Mouse (Mus musculus): ENCODE data around the gene Kcne3. TPM values are rescaled to one million over a fixed set of nuclear protein-coding genes. Genes with fewer than 3 reads are reported as not detected.

Kcne3 gene
- polyA plus RNA-seq, 1 experiment from 2014 or later, result 5.7 TPM

Other genes with a start within 250 kb of the Kcne3 start
- 4.3 and 4.7 TPM in 2 replicates for gene Rnf169, start 196.1 kb upstream of the Kcne3 start, polyA plus RNA-seq (2014; fragmentation: Nextera tagmentation; extraction: Ambion mirVana)
- gene Chrdl2, start 170.3 kb upstream of the Kcne3 start, polyA plus RNA-seq (2014; fragmentation: Nextera tagmentation; extraction: Ambion mirVana), result 0.10 TPM in 1 of 2 replicates, not detected in the other
- gene Pold3, start 54.9 kb upstream of the Kcne3 start, polyA plus RNA-seq (2014; fragmentation: Nextera tagmentation; extraction: Ambion mirVana), result 44.6 and 50.6 TPM in 2 replicates
- gene Lipt2, start 17.2 kb upstream of the Kcne3 start, polyA plus RNA-seq (2014; fragmentation: Nextera tagmentation; extraction: Ambion mirVana), result 12.8 and 17.3 TPM in 2 replicates
- 2.2 and 2.6 TPM in 2 replicates for gene Pgm2l1, start 50.9 kb downstream of the Kcne3 start, polyA plus RNA-seq (2014; fragmentation: Nextera tagmentation; extraction: Ambion mirVana)
- 16.2 and 17.5 TPM in 2 replicates for gene P4ha3, start 109.0 kb downstream of the Kcne3 start, polyA plus RNA-seq (2014; fragmentation: Nextera tagmentation; extraction: Ambion mirVana)
- gene C2cd3, start 195.7 kb downstream of the Kcne3 start, polyA plus RNA-seq (2014; fragmentation: Nextera tagmentation; extraction: Ambion mirVana), result 20.4 and 22.7 TPM in 2 replicates
- gene Ppme1, start 195.8 kb downstream of the Kcne3 start, polyA plus RNA-seq (2014; fragmentation: Nextera tagmentation; extraction: Ambion mirVana), result 56.4 and 62.2 TPM in 2 replicates